Mouse (Mus musculus) cerebellum, adult 2 months (tissue): ENCODE results near the gene D5Ertd579e. TPM values are rescaled to one million over a fixed set of nuclear protein-coding genes. Genes with fewer than 3 reads are reported as not detected.

ENCODE experiments used
- DNase-seq, 2 experiments: peaks; one replicate each; pipeline ENCODE4 v3.0.0; 2021
- H3K27ac ChIP-seq: fragments of 200-500 bp; 2 replicates; pipeline ENCODE4 v1.5.1; 2012; ENCODE audit warnings: low read length, control low read depth, inconsistent platforms; ENCODE audit not compliant: insufficient read depth
- H3K27me3 ChIP-seq: fragments of 200-500 bp; 2 replicates; pipeline ENCODE4 v1.6.1; 2012; ENCODE audit warnings: inconsistent platforms, mild to moderate bottlenecking, low read length, moderate library complexity; ENCODE audit not compliant: control insufficient read depth, insufficient read depth
- H3K4me1 ChIP-seq: fragments of 200-500 bp; 2 replicates; pipeline ENCODE4 v1.6.1; 2011; ENCODE audit warnings: low read length; ENCODE audit not compliant: control insufficient read depth, insufficient read depth
- H3K4me3 ChIP-seq: fragments of 200-500 bp; replicated peaks from 2 replicates; pipeline ENCODE3; 2011; ENCODE audit warnings: mild to moderate bottlenecking, low read depth, low read length, control low read depth; ENCODE audit not compliant: insufficient read depth
- CTCF ChIP-seq: fragments of 200-500 bp; IDR thresholded peaks from 2 replicates; pipeline ENCODE4 v1.5.1; 2011; ENCODE audit warnings: low read depth, mild to moderate bottlenecking, control low read depth, low read length, moderate library complexity, borderline replicate concordance; ENCODE audit not compliant: insufficient read depth
- POLR2A ChIP-seq: fragments of 200-500 bp; IDR thresholded peaks from 2 replicates; pipeline ENCODE4 v1.6.1; 2011; ENCODE audit warnings: low read length, control low read depth, borderline replicate concordance; ENCODE audit not compliant: insufficient read depth
- WGBS: fragments of 180-500 bp; shearing (Covaris S2); methylation state at CpG from one replicate; pipeline ENCODE4 v1.1.7; 2018; 5-methylcytosine and 5-hydroxymethylcytosine counted together
- polyA plus RNA-seq: library from polyadenylated mRNA; depleted of rRNA; stranded (reverse); fragments of >200 nt; gene quantifications from 2 replicates; pipeline ENCODE4 v1.2.3, GENCODE M21; 2012

D5Ertd579e gene
- polyA plus RNA-seq, 1 experiment = 69.4 TPM

DNA sequence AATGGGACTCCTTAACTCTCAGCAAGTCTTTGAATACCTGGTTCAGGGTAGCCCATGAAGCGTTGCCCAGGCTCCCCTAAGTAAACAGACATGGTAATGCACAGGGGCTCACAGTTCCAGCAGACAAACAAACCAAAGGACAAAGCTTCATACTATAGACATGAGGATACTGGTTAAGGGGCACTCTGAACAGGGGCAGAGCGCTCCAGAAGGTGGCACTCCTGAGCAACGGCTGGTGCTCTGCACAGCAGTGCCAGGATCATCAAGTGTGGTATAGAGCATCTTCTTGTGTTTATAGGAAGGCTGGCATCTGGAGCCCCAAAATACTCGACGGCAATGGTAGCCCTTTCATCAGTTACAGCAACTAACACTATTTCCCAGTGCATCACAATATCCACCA is 92.8 kb downstream of the D5Ertd579e start:
- peaks cover 2% of the 10 kb centered on the region; the same call in 1 of the 2 replicates for H3K4me1 ChIP-seq
- no peaks in the 10 kb centered on the region for H3K27me3 ChIP-seq
- TF ChIP-seq POLR2A = no peak
- TF ChIP-seq CTCF = peak; percentile 94
- H3K27ac ChIP-seq = no peak overlapping the region
- peak; percentile 51 to 66 for DNase-seq
- no peak overlapping the region for H3K4me3 ChIP-seq
- WGBS = 48% methylated on average over 5 of the region's 5 CpGs

DNA sequence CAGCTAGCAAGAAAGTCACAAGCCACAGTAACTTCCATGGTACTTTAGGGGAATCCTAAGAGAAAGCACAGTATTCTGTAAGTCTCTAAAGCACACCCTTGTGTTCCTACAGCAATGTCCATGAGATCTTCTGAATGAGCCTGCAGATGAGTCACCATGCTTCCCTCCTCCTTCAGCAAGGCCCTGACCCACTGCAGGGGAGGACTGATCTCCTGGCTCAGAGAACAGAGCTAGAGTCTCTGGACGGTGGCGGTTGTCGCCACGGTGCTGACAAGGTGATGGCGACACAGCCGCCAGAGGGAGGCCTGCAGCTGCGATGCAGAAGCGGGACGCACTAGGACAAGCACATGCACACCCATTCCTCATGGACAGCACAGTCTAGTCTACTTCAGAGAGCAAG is 93.8 kb downstream of the D5Ertd579e start:
- H3K27me3 ChIP-seq = no peaks in the 10 kb centered on the region
- WGBS = 78% methylated on average over 9 of the region's 9 CpGs
- TF ChIP-seq POLR2A = no peak
- no peak for TF ChIP-seq CTCF
- H3K4me1 ChIP-seq = peaks cover 2% of the 10 kb centered on the region; the same call in 1 of the 2 replicates
- no peak overlapping the region for H3K4me3 ChIP-seq
- DNase-seq = no peak
- H3K27ac ChIP-seq = no peak overlapping the region

DNA sequence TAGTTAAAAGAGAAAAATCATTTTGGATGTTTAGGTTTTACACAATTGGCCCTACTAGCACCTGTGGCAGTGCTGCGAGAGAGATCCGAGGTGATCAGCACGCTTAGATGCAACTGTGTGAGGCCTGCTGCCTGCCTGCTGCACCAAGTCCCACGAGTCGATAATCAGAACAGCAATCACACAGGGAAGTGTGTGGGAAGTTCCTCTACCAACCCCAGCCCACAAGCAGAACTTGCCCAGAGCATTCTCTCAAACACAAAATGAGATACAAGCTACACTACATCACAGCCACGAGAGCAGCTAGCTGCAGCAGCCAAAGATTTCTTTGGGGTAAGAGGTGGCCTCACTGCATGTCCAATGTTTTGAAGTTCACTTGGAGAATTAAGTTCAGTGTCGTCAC is 94.3 kb downstream of the D5Ertd579e start:
- no peak overlapping the region for H3K27ac ChIP-seq
- 91% methylated on average over 7 of the region's 7 CpGs for WGBS
- no peaks in the 10 kb centered on the region for H3K27me3 ChIP-seq
- no peak for DNase-seq
- TF ChIP-seq POLR2A (no peak), CTCF (no peak)
- H3K4me3 ChIP-seq = no peak overlapping the region
- H3K4me1 ChIP-seq = peaks cover 2% of the 10 kb centered on the region; the same call in 1 of the 2 replicates

DNA sequence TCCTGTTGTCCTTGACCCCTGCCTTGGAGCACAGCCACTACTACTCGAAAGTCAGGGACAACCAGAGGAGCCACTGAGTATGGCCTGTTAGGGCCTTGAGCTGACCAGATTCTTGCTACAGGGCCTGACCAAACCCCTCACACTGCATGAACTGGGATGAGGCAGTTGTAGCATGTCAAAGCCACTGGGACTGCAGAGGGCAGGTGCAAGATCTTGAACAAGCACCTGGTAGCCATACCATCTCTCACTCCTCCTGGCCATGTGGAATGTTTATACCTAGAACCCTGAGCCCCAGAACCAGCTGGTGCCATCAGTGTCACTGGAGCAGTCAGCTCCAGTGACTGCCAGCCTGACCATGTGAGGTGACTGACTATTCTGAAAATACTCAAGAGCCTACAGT is 96.9 kb downstream of the D5Ertd579e start:
- H3K4me1 ChIP-seq = peaks cover 2% of the 10 kb centered on the region; the same call in 1 of the 2 replicates
- DNase-seq = no peak
- no peak overlapping the region for H3K27ac ChIP-seq
- H3K4me3 ChIP-seq = no peak overlapping the region
- WGBS = 75% methylated on average over 1 of the region's 1 CpGs
- no peak for TF ChIP-seq CTCF
- no peak for TF ChIP-seq POLR2A
- no peaks in the 10 kb centered on the region for H3K27me3 ChIP-seq

DNA sequence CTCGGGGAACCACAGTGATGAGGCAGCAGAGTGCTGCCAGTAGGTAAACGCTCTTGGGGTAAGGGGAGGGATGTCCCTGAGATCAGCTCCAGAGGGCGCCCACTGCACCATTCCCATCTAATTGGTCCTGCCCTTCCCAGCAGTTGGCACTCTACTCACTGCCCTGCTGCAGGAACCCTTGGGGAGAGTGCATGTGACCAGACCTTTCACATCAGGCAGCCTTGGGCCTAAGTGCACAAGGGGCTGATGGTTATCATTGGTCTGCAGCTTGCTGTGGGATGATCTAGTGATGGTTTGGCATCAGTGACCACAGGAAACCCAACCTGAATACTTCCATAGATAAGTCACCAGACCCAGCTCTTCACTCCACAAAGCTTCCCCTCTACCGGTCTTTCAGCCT is 98.2 kb downstream of the D5Ertd579e start:
- peak; percentile 30; the same call in 1 of the 2 replicates for TF ChIP-seq CTCF
- no peak for TF ChIP-seq POLR2A
- H3K4me3 ChIP-seq = no peak overlapping the region
- WGBS = 23% methylated on average over 4 of the region's 4 CpGs
- no peaks in the 10 kb centered on the region for H3K4me1 ChIP-seq
- H3K27me3 ChIP-seq = no peaks in the 10 kb centered on the region
- DNase-seq = no peak
- H3K27ac ChIP-seq = no peak overlapping the region

DNA sequence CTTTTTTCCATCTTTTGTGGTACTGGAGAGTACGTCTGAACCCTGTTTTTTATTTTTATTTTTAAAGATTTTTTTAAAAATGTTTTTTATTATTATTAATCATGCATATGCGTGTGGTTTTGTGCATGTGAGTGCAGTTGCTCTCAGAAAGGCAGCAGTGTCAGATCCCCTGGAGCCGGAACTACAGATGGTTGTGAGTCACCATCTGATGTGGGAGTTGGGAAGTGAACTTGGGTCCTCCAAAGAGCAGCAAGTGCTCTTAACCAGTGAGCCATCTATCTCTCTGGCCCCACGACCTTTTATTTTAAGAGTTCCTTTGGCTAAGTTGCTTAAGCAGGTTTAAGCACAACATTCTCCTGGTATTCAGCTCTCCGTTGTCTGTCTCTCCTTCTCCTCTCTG is 99.6 kb downstream of the D5Ertd579e start:
- H3K4me1 ChIP-seq = no peaks in the 10 kb centered on the region
- 74% methylated on average over 5 of the region's 5 CpGs for WGBS
- H3K4me3 ChIP-seq = no peak overlapping the region
- DNase-seq = no peak
- no peak overlapping the region for H3K27ac ChIP-seq
- H3K27me3 ChIP-seq = no peaks in the 10 kb centered on the region
- TF ChIP-seq POLR2A (no peak), CTCF (no peak)

DNA sequence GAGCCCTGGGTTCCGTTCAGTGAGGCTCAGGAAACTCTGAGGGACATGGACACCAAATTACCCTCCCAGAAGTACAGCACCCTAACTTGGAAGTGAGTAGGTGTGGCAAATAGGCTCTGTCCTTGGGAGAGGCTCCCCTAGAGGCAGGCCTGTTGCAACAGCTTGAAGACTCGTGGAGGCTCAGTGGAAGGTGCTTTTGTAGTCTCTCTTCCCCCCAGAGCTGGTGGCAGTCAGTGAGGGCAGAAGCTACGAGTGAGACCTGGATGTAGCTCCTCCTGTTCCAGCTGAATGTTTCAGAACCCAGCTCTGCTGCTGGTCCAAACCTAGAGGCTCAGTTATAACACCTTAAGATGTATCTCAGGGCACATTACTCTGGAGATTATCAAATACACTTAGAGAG is 100.7 kb downstream of the D5Ertd579e start:
- TF ChIP-seq CTCF = no peak
- TF ChIP-seq POLR2A = no peak
- H3K27ac ChIP-seq = no peak overlapping the region
- 30% methylated on average over 3 of the region's 3 CpGs for WGBS
- H3K27me3 ChIP-seq = no peaks in the 10 kb centered on the region
- no peak overlapping the region for H3K4me3 ChIP-seq
- DNase-seq = no peak
- H3K4me1 ChIP-seq = no peaks in the 10 kb centered on the region

DNA sequence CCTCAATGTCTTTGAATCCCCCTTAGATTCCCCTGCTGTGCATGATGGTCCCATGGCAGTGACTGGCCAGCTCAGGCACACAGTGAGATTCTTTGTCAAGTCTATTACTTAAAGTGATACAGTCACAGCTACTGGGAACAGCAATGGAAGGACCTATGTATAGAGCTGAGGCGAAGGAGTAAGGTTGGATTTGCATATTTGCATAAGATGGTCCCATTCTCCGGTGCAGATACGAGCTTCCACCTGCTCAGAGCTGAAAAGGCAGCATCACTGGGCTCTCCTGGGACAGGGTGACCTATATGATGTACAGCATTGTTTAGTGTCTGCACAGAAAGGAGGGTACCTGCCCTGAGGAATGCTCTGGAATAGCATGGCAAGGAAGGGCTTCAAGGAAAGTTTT is 101.5 kb downstream of the D5Ertd579e start:
- Histone ChIP-seq H3K4me1 (no peaks in the 10 kb centered on the region), H3K4me3 (no peak overlapping the region), H3K27ac (no peak overlapping the region), H3K27me3 (no peaks in the 10 kb centered on the region)
- 79% methylated on average over 3 of the region's 3 CpGs for WGBS
- no peak for DNase-seq
- no peak for TF ChIP-seq CTCF
- no peak for TF ChIP-seq POLR2A

DNA sequence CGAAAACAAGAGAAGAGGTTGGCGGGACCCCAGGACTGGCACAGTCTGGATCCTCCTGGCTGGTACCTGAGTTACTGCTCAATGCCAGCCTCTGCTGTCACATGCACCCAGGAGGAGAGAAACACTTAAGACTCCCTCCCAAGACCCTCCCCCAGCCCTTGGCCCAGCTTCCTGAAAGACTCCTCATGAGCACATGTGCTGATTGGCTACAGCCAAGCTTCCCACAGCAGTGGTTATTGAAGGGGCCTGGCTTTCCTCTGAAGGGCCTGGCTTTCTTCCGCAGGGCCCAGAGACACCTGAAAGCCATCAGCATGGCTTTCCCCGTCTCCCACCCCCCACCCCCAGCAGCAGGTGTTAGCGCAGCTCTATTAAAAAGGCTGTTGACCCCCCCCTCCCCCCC is 102.6 kb downstream of the D5Ertd579e start, which contains the start of gene Tbc1d14:
Gene Tbc1d14, minus strand, starts transcription at position 101 of the 400 bp plus-strand sequence.
- DNase-seq = no peak
- no peaks in the 10 kb centered on the region for H3K27me3 ChIP-seq
- H3K4me1 ChIP-seq = no peaks in the 10 kb centered on the region
- TF ChIP-seq CTCF = no peak
- no peak within 1 kb of the TSS for H3K27ac ChIP-seq
- H3K4me3 ChIP-seq = no peak within 1 kb of the TSS
- WGBS = 86% methylated on average over 5 of the region's 5 CpGs
